Mouse (Mus musculus) heart, adult 2 months (tissue): ENCODE measurements around the gene Nup188. TPM values are rescaled to one million over a fixed set of nuclear protein-coding genes. Genes with fewer than 3 reads are reported as not detected.
A peak's percentile ranks its signal among the peaks of the same experiment; 100 is the strongest.

Experiments used
- DNase-seq, 2 experiments: peaks; one replicate each; pipeline ENCODE4 v3.0.0; 2021
- H3K27ac ChIP-seq: fragments of 200-600 bp; 2 replicates; pipeline ENCODE4 v1.8.1; 2022
- H3K27me3 ChIP-seq: fragments of 200-500 bp; 2 replicates; pipeline ENCODE4 v1.6.1; 2012; ENCODE audit warnings: mild to moderate bottlenecking, low read length, inconsistent platforms, mixed read lengths; ENCODE audit not compliant: control insufficient read depth, insufficient read depth
- H3K36me3 ChIP-seq: fragments of 200-500 bp; 2 replicates; pipeline ENCODE4 v1.6.1; 2012; ENCODE audit warnings: low read length, inconsistent platforms; ENCODE audit not compliant: control insufficient read depth, insufficient read depth
- H3K4me1 ChIP-seq: fragments of 200-500 bp; 2 replicates; pipeline ENCODE4 v1.6.1; 2011; ENCODE audit warnings: low read length; ENCODE audit not compliant: control insufficient read depth, insufficient read depth
- H3K4me3 ChIP-seq: fragments of 200-600 bp; 2 replicates; pipeline ENCODE4 v1.8.1; 2022
- H3K79me2 ChIP-seq: fragments of 200-500 bp; replicated peaks from 2 replicates; pipeline ENCODE4 v1.6.1; 2012; ENCODE audit warnings: mild to moderate bottlenecking, inconsistent platforms, low read length, moderate library complexity, mixed read lengths; ENCODE audit not compliant: control insufficient read depth, insufficient read depth
- H3K9ac ChIP-seq: fragments of 200-500 bp; 2 replicates; pipeline ENCODE4 v1.6.1; 2012; ENCODE audit warnings: low read depth, mild to moderate bottlenecking, control low read depth, inconsistent platforms, low read length, mixed read lengths
- CTCF ChIP-seq: fragments of 200-600 bp; IDR thresholded peaks from 2 replicates; pipeline ENCODE4 v1.8.1; 2022; ENCODE audit warnings: antibody characterized with exemption, mild to moderate bottlenecking, moderate library complexity
- EP300 ChIP-seq: fragments of 200-500 bp; IDR thresholded peaks from 2 replicates; pipeline ENCODE4 v1.6.1; 2011; ENCODE audit warnings: low read depth, low read length, control low read depth; ENCODE audit not compliant: insufficient read depth
- POLR2A ChIP-seq: fragments of 200-500 bp; IDR thresholded peaks from 2 replicates; pipeline ENCODE4 v1.6.1; 2011; ENCODE audit warnings: mild to moderate bottlenecking, low read depth, low read length, control low read depth; ENCODE audit not compliant: insufficient read depth
- WGBS: fragments of 180-500 bp; shearing (Covaris S2); methylation state at CpG from one replicate; pipeline ENCODE4 v1.1.7; 2018; 5-methylcytosine and 5-hydroxymethylcytosine counted together
- intact Hi-C: fragments of 180-260 bp; cut with DNase I; formaldehyde crosslinking; loops from one replicate; pipeline ENCODE4 v1.15.1; 2025
- polyA plus RNA-seq: library from polyadenylated mRNA; depleted of rRNA; stranded (reverse); fragments of >200 nt; gene quantifications from 2 replicates; pipeline ENCODE4 v1.2.3, GENCODE M21; 2012
- total RNA-seq, 2 experiments: library from RNA; stranded (reverse); gene quantifications; 2 replicates each; pipeline ENCODE4 v1.2.3; 2021

Gene Nup188
- total and polyA plus RNA-seq, 3 experiments = 15.3 to 16.9 (median 15.3) TPM

DNA sequence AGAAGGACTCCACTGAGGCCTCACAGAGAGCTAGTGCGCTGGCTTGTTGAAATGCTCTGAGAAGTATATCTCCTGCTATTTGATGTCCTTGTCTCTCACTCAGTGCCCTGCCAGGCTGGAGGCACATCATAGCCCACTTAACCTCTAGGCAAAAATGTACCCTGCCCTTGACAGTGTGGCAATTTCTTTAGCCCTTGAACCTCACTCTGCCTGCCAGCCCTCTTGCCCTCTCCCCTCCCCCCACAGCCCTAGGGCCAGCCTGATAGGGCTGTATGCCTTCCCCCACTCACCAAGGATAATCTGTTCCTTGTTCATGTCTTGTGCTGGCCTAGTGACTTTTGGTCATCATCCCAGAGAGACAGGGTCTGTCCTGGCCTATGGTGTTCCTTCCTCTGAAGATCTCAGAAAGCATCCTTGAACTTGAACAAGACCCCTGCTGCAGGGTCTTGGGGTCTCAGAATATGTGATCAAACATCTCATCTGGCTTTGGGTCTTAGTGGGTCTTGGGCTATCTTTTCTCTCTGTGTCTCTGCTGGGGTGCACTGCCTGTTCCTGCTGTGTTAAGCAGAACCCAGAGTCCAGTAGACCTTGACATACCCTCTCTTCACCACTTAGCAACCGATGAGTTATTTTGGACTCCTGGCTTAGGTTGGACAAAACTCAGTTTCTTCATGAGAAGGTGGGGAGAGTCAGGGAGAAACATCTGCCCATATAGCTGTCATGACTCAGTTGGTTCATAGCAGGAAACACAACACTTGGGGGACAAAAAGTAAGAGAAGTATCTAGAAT lies 79.3 kb downstream of the Nup188 start:
- intact Hi-C loops = loop anchor here (2.0 kb wide), 2 partner anchors 25 to 49 kb away; partner anchors contain the start of gene Crat
- TF ChIP-seq POLR2A (no peak), CTCF (no peak), EP300 (no peak)

DNA sequence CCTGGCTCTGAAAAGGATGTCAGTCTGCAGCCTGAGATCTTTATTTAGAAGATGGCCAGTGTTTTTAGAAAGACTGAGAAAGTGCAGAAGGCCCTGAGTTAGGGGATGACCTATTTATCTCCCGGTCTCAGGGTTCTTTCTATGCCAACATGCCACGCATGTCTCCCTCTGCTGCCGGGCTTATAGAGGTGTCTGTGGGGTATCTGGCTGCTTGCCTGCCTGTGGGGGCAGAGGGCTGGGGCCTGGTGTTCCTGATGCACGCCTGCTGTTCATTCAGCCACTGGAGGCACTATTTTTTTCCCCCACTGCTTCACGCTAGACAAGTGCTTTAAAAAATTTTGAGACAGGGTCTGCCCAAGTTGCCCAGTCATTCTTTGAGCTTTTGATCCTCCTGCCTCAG lies 80.0 kb downstream of the Nup188 start:
- no peaks in the 10 kb centered on the region for H3K27me3 ChIP-seq
- peaks cover 4% of the 10 kb centered on the region; the same call in 1 of the 2 replicates for H3K4me1 ChIP-seq
- 0 out of 2 replicates have a peak overlapping the region, but pooled peaks have one; percentile 12 for H3K4me3 ChIP-seq
- peak overlapping the region; percentile 93 for H3K27ac ChIP-seq
- WGBS = 16% methylated on average over 5 of the region's 5 CpGs
- peak in 1 of 2 experiments; percentile 46 for DNase-seq
- H3K36me3 ChIP-seq = no peaks in the 10 kb centered on the region
- no peaks in the 10 kb centered on the region for H3K79me2 ChIP-seq
- H3K9ac ChIP-seq = no peak overlapping the region
- TF ChIP-seq CTCF (peak; percentile 49), POLR2A (no peak)
- intact Hi-C loops = no loop called here

More for the DNA sequence above, 79.3 kb downstream of the Nup188 start:
- H3K4me1 ChIP-seq = peaks cover 4% of the 10 kb centered on the region; the same call in 1 of the 2 replicates
- no peaks in the 10 kb centered on the region for H3K79me2 ChIP-seq
- H3K27ac ChIP-seq = peak overlapping the region; percentile 93
- WGBS = 43% methylated on average over 2 of the region's 2 CpGs
- H3K27me3 ChIP-seq = no peaks in the 10 kb centered on the region
- peak overlapping the region; percentile 21; the same call in 1 of the 2 replicates for H3K9ac ChIP-seq
- no peaks in the 10 kb centered on the region for H3K36me3 ChIP-seq
- peak overlapping the region; percentile 99 for H3K4me3 ChIP-seq
- no peak for DNase-seq

- WGBS = 98% methylated on average over 8 of the region's 8 CpGs
- TF ChIP-seq CTCF = no peak
- TF ChIP-seq EP300 = no peak
- no peak for TF ChIP-seq POLR2A
- H3K9ac ChIP-seq = no peak overlapping the region
- no peaks in the 10 kb centered on the region for H3K27me3 ChIP-seq
- H3K27ac ChIP-seq = no peak overlapping the region
- H3K79me2 ChIP-seq = no peaks in the 10 kb centered on the region
- intact Hi-C loops = no loop called here
- no peak overlapping the region for H3K4me3 ChIP-seq
- H3K4me1 ChIP-seq = no peaks in the 10 kb centered on the region; the same call in 1 of the 2 replicates
- DNase-seq = no peak
- no peaks in the 10 kb centered on the region for H3K36me3 ChIP-seq
Observed at GRCm38 (mm10) chr2:30371544-30371943, 85.3 kb downstream of the Nup188 start.

DNA sequence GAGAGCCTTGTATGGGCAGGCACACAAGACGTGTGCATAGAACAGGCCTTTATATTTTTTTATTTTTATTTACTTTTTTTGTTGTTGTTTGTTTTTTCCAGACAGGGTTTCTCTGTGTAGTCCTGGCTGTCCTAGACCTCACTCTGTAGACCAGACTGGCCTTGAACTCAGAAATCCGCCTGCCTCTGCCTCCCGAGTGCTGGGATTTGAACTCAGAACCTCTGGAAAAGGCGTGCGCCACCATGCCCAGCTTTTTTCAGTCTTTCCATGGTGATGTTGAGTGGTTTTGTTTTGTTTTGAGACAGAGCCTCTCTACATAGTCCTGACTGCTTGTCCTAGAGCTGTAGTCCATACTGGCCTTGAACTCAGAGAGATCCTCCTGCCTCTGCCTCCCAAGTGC lies 86.5 kb downstream of the Nup188 start:
- TF ChIP-seq CTCF (no peak), POLR2A (no peak), EP300 (no peak)
- no peak for DNase-seq
- Histone ChIP-seq H3K79me2 (no peaks in the 10 kb centered on the region), H3K27ac (no peak overlapping the region), H3K4me1 (no peaks in the 10 kb centered on the region), H3K4me3 (no peak overlapping the region), H3K36me3 (no peaks in the 10 kb centered on the region), H3K9ac (no peak overlapping the region), H3K27me3 (no peaks in the 10 kb centered on the region)
- intact Hi-C loops = no loop called here
- WGBS = 94% methylated on average over 5 of the region's 5 CpGs

GRCm38 (mm10) chr2:30375893-30376292 lies 89.7 kb downstream of the Nup188 start:
- H3K27ac ChIP-seq = no peak overlapping the region
- TF ChIP-seq CTCF (no peak), EP300 (no peak), POLR2A (no peak)
- DNase-seq = no peak
- H3K9ac ChIP-seq = no peak overlapping the region
- intact Hi-C loops = no loop called here
- no peak overlapping the region for H3K4me3 ChIP-seq
- no peaks in the 10 kb centered on the region; the same call in none of the 2 replicates for H3K4me1 ChIP-seq
- WGBS = 85% methylated on average over 10 of the region's 10 CpGs
- H3K27me3 ChIP-seq = no peaks in the 10 kb centered on the region
- no peaks in the 10 kb centered on the region for H3K79me2 ChIP-seq
- H3K36me3 ChIP-seq = no peaks in the 10 kb centered on the region

GRCm38 (mm10) chr2:30377721-30378120 lies 91.5 kb downstream of the Nup188 start:
- Histone ChIP-seq H3K4me1 (peaks cover 5% of the 10 kb centered on the region), H3K27ac (no peak overlapping the region), H3K9ac (no peak overlapping the region), H3K79me2 (no peaks in the 10 kb centered on the region), H3K36me3 (no peaks in the 10 kb centered on the region), H3K4me3 (no peak overlapping the region), H3K27me3 (no peaks in the 10 kb centered on the region)
- 77% methylated on average over 5 of the region's 5 CpGs for WGBS
- 0 out of 2 replicates have a peak, but pooled peaks have one; percentile 4 for TF ChIP-seq CTCF
- no peak for TF ChIP-seq EP300
- no peak for DNase-seq
- intact Hi-C loops = no loop called here
